Mouse (Mus musculus) retina, adult 2 months (tissue): Measurements from ENCODE around the gene Ltbp1.

Experiments used
- DNase-seq: peaks from one replicate; pipeline ENCODE4 v3.0.0-alpha.2; 2012; ENCODE audit warnings: low read depth, low spot score

The Ltbp1 gene

GRCm38 (mm10) chr17:75237456-75237855, 232.1 kb downstream of the Ltbp1 start:
- no peak for DNase-seq

DNA sequence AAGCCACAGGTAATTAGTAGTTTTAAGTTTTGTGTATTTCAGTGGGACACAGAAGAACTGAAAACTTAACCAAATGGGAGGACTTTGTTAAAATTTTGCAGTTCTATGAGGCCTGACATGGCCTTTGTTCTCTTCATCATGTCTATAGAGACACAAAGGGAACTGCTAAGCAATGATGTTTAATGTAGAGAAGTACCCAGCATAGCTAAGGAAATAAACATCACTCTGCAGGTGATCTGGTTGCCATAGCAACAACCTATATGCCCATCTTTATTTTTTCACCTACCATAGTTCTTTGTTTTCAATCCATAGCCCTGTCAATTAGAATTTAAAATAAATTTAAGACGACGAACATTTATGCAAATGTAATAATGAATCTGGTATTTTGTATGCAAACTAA, 233.3 kb downstream of the Ltbp1 start:
- no peak for DNase-seq

- no peak for DNase-seq
Measured at GRCm38 (mm10) chr17:75239545-75239944, 234.2 kb downstream of the Ltbp1 start.

GRCm38 (mm10) chr17:75242086-75242485, 236.7 kb downstream of the Ltbp1 start:
- no peak for DNase-seq

DNA sequence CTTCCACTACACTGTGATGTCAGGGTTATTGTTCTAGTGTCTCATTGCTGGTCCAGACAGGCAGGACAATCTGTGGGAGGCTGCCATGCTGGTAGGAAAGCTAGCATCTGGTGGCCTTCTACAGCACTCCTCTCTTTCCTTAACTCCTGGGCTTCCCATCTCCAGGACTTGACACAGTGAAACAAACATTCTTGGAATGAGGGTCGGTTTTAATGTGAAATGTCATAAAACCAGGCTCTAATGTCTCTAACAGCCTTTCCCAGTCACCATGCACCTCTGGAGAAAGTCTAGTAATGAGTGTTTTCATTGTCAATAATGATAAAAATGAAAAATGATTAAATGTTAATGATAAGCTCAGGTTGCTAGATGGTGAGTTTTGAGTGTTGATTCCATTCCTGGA, 237.9 kb downstream of the Ltbp1 start:
- DNase-seq, result no peak

DNA sequence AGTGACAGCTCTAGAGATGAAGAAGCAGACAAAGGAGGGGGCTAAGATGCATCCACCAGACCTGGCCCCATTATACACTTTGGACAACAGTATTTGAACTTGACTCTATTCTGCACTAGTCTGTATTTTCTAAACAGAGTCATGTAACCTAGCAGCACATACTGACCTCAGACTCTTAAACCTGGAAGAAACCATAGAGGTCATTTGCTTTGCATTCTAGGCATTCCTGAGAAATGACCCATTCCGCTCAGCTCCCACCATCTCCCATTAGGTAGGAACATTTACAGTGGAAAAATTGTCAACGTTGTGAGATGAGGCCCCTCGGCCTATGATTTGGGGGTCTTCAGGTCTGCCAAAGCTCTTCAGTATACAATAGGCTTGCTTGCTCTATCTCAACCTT, 238.8 kb downstream of the Ltbp1 start:
- DNase-seq, result no peak

- DNase-seq, result no peak
Measured at GRCm38 (mm10) chr17:75245085-75245484, 239.7 kb downstream of the Ltbp1 start.

DNA sequence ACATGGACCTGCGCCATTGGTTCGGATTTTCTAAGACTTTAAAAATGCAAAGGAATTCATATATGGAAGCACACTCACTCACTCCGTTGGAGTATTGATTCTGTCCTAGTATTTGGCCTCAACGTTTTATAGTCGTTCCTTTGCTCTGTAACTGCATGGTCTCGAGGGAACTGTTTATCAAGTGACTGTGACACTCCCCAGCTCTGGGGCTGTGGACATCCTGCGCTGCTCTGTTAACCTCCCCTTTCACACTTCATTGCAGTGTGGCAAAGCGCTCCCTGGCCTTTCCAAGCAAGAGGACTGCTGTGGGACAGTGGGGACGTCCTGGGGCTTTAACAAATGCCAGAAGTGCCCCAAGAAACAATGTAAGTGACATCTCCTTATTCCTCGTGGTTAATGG, 243.3 kb downstream of the Ltbp1 start:
- DNase-seq, result no peak

GRCm38 (mm10) chr17:75250571-75250970, 245.2 kb downstream of the Ltbp1 start:
- no peak for DNase-seq

DNA sequence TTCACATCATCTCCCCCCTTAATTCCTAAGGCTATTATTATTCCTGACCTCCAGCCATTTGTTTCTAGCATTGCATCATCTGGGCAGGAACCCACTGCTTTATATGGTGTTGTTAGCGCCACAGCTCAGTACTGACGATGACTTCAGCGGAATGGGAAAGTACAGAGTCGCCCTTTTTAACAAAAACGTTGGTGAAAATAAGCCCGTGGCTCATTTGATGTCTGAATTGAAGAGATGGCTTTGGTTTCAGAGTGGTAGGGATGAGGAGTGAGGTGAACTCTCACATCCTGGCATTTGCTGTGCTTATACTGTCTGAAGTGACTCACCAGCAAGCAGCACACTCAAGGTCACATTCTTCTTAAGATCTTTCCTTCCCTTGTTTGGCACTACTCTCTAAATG, 245.7 kb downstream of the Ltbp1 start:
- no peak for DNase-seq

GRCm38 (mm10) chr17:75252540-75252939, 247.2 kb downstream of the Ltbp1 start:
- DNase-seq, result no peak

DNA sequence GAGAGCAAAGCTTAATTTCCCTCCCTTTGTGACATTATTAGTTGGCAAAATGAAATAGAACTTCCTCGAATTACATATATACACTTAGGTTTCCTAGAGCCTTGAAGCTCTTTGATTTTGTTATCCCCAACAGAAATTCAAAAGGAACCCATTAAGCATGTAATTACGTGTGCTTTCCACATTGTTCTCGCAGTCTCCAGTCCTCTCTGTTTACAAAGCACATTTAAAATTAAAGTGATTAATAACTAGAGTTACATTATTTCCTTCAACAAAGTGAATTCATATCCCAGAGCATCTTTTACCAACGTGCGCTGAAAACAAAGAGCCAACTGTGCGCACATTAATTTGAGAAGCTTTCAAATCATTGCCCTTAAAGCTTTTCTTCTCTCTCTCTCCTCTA, 249.5 kb downstream of the Ltbp1 start:
- no peak for DNase-seq

DNA sequence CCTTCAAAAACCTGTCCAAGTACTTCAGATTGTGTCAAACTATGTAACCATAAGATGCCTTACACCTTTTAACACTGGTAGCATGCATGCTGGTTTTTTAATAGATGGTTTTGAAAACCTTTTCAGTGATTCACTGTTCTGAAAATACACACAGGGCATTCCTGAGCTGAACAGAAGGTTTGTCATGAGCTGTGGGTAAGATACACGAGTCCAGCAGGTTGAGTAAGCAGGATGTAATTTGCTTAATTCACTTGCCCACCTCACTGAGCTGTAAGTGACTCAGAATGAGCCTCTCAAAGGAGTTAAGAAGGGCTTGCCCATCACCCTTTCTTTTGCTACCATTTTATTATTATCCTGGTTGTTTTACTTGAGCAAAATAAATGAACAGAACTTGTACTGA, 250.6 kb downstream of the Ltbp1 start:
- DNase-seq, result no peak

DNA sequence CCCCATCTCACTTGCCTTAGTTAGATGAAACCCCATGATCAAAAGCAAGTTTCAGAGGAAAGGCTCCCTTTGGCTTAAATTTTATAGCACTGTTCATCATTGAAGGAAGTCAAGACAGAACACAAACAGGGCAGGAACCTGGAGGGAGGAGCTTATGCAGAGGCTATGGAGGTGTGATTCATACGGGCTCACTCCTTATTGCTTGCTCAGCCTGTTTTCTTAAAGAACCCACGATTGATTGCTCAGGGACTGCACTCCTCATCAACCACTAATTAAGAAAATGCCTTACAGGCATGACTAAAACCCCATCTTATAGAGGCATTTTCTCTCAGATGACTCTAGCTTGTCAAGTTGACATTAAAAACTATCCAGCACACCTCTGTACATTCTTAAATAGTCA, 253.1 kb downstream of the Ltbp1 start:
- no peak for DNase-seq

DNA sequence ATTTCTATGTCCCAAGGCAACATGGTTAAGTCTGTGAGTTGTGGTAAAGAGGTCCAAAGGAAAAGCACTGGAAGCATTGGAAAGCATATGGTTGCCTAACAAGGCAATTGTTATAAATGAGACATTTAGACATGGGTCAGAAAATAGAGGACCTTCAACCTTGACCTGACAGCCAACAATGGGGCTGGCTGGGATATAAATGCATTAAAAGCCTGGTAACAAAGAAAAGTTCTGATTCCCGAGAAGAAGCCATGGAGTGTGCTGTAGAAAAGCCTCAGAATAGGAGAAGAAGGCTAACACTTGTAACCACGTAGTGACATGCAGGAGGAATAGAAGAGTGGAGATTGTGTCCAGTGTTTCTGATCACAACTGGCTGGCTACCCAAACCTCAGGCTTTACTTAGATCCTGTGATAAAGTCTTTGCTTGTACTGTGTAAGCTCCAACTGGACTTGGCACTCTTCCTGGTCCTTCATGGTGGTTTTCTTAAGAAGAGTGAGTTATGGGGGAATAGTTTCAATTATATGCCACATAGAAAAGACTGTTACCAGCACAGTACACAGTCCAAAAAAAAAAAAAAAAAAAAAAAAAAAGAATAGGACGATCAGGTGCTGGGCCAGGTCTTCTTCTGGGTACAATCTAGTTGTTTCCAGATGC, 258.1 kb downstream of the Ltbp1 start:
- no peak for DNase-seq

- no peak for DNase-seq
Measured at GRCm38 (mm10) chr17:75268506-75268905, 263.1 kb downstream of the Ltbp1 start.

- DNase-seq, result no peak
Measured at GRCm38 (mm10) chr17:75272446-75272845, 267.1 kb downstream of the Ltbp1 start.

- no peak for DNase-seq
Measured at GRCm38 (mm10) chr17:75273272-75273671, 267.9 kb downstream of the Ltbp1 start.

GRCm38 (mm10) chr17:75275302-75275701, 269.9 kb downstream of the Ltbp1 start:
- no peak for DNase-seq

- DNase-seq, result no peak
Measured at GRCm38 (mm10) chr17:75278106-75278505, 272.7 kb downstream of the Ltbp1 start.

DNA sequence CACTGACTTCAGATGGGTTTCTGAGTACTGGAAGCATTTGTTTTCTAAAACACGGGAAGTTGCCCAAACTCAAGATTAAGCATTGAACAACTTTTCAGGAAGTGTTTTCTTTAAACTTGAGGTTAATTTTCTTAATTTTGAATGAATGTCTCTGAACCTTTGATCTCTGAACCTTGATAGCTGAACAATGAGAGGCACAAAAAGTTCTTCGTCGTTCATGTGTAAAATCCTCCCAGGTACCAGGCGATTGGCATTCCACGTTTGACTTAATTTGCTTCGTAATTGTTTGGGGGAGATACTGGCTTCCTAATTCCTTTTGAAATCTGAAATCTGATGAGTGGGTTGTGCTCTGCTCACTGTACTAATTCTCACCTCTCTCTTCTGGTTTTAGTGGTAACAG, 273.2 kb downstream of the Ltbp1 start:
- no peak for DNase-seq

DNA sequence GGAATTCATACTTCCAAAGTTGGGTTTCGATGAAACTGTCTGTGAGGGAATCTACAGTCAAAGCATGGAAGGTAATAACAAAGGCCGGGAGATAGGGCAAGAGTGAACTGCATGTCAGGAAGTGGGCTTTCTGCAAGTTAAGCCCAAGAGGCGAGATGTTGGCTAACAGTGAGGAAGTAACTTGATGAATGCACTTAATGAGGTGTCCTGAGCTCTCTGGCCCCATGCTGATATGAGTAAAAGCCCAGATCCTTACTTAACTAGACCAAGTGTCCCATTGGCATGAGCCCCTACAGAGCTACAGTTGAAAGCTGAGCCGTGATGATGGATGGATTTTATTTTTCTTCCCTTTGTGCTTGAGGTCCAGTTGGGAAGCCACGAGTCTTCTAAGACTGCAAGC, 276.0 kb downstream of the Ltbp1 start:
- DNase-seq, result no peak

GRCm38 (mm10) chr17:75284876-75285708, 279.7 kb downstream of the Ltbp1 start:
- no peak for DNase-seq
